Mouse (Mus musculus) naive thymus-derived CD4-positive, alpha-beta T cell, adult 2 months (primary cell): Measurements from ENCODE around the gene Olfr1054.
"Not testable (repeated sequence)": the region's sequence is repeated elsewhere in the genome, so short reads cannot be mapped to it uniquely, and the experiment has no call there.

Experiments
- DNase-seq: peaks from one replicate; pipeline ENCODE4 v3.0.0-alpha.2; 2011; ENCODE audit warnings: low read depth

The Olfr1054 gene

DNA sequence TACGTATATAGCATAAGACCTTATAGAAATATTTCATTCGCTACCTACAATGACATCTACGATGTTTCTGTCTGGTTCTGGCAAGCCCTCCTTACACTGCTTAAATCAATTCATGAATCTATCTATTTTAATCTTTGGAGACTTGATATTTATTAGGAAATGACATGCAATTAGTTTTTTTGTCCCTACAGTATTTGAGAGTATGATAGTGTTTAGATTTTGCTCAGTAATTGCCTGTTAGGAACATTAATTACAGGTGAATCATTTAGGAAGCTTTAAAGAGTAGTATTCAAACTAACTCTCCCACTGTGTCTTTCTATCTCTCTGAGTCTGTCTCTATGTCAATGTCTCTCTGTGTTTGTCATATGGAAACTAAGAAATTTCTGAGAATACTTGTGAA lies at the start of gene Olfr1054:
TSS of gene Olfr1054 (minus strand) at position 101 of the 400 bp plus-strand sequence.
- no peak for DNase-seq

DNA sequence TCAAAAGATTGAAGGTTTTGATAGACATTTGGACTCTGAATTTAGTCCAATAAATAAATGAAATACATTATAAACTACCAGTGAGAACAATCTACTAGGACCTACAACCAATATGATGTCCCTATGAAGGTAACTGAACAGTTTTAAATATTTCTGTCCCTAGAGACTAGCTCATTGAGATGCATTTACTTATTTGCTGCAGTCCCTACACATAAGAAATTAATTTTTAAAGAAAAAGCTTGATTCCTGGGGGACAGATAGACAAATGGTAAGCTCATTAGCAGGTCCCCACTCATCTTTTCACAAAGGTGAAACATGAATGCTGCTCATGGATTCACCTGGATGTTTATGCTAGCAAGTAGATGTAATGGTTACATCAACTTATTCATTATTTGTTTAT lies 43.1 kb upstream of the Olfr1054 start, which contains the start of gene Olfr1057:
TSS of gene Olfr1057 (minus strand) at position 101 of the 400 bp plus-strand sequence.
- no peak for DNase-seq

GRCm38 (mm10) chr2:86366342-86366741 lies 31.1 kb upstream of the Olfr1054 start:
- DNase-seq: not testable (repeated sequence)

GRCm38 (mm10) chr2:86362369-86362768 lies 27.1 kb upstream of the Olfr1054 start, which contains the start of gene Olfr1056:
Gene Olfr1056 (minus strand): TSS chr2:86362469.
- DNase-seq: no peak

GRCm38 (mm10) chr2:86351751-86352150 lies 16.5 kb upstream of the Olfr1054 start:
- DNase-seq: not testable (repeated sequence)

GRCm38 (mm10) chr2:86350184-86350583 lies 15.0 kb upstream of the Olfr1054 start, which contains the start of gene Olfr1055:
Gene Olfr1055 (minus strand): TSS chr2:86350284.
- DNase-seq: no peak

DNA sequence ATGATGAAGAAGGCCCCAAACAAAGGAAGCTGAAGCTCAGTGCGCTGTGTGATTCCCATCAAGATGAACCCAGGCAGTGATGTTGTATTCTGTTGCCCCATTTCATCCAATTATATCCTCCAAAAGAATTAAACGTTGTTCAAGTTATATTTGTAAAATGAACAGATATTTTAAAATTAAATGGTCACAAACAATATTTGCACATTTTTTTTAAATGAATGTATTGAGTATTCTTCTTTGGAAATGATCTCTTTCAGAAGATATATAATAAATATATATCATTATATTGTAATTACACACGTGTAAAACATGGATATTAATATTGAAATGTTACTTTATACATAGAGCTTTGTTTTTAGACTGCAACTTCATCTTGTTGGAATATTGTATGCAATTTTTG lies 20.0 kb downstream of the Olfr1054 start, which contains the start of gene Olfr1053:
TSS of gene Olfr1053 (minus strand) at position 101 of the 400 bp plus-strand sequence.
- DNase-seq: no peak

DNA sequence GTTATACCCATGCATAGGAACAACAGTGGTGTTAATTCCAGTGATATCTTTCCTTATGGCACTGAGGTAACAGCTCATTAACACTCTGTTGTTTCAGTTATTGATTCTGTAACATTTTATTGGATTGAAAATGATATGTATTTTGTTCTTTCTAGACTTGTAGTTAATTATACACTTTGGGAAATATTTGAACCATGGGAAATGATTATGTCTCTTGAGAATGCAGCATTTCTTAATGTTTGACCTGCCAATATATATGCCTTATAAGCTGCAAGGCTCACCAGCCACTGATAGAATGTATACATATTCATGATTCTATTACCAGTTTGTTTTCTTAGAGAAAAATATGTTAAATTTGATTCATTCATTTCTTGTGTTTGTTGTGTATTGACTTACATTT lies 43.1 kb downstream of the Olfr1054 start, which contains the start of gene Olfr1052:
TSS of gene Olfr1052 (plus strand) at position 301 of the 400 bp plus-strand sequence.
- no peak for DNase-seq
